Mouse (Mus musculus) lung, postnatal 0 days (tissue): ENCODE measurements at regions not wholly inside any gene's neighbourhood (a gene's known extent, or its start where the extent isn't known, plus 50 kb on each side); places are given as distances from the start of the nearest gene placed in this dataset.

ENCODE experiments used
- CTCF ChIP-seq: IDR thresholded peaks from 2 replicates; pipeline ENCODE4 v1.5.1; 2016; ENCODE audit warnings: antibody characterized with exemption, mild to moderate bottlenecking
- EP300 ChIP-seq: IDR thresholded peaks from 2 replicates; pipeline ENCODE4 v1.6.1; 2016; ENCODE audit warnings: antibody characterized with exemption, mild to moderate bottlenecking, control low read depth

- TF ChIP-seq CTCF (no peak), EP300 (no peak)
These were observed 1118.1 kb upstream of the Gulo start for GRCm38 (mm10) chr14:67127118-67127517.
